Mouse (Mus musculus) ES-CJ7 (cell line): Measurements from ENCODE around the gene Gm10837.
A peak's percentile ranks its signal among the peaks of the same experiment; 100 is the strongest.

Source experiments
- DNase-seq: peaks from one replicate; pipeline ENCODE4 v3.0.0; 2011; ENCODE audit warnings: low read depth, low spot score

Gene Gm10837

GRCm38 (mm10) chr14:122534017-122534924 lies 43.9 kb downstream of the Gm10837 start, which contains the start of gene Pcca:
Gene Pcca, plus strand, starts transcription at chr14:122534324.
- peak; percentile 97 for DNase-seq

GRCm38 (mm10) chr14:122535986-122536385 lies 45.6 kb downstream of the Gm10837 start:
- DNase-seq, result no peak
